Mouse (Mus musculus) bone marrow macrophage, adult 2 months (primary cell): ENCODE results near the gene Syt14.

ENCODE experiments used
- CTCF ChIP-seq: IDR thresholded peaks from 2 replicates; pipeline ENCODE4 v1.5.1; 2012; ENCODE audit warnings: low read depth, mild to moderate bottlenecking, low read length, moderate library complexity
- POLR2A ChIP-seq: IDR thresholded peaks from 2 replicates; pipeline ENCODE4 v1.6.1; 2012; ENCODE audit warnings: mild to moderate bottlenecking, low read depth, low read length, borderline replicate concordance

DNA sequence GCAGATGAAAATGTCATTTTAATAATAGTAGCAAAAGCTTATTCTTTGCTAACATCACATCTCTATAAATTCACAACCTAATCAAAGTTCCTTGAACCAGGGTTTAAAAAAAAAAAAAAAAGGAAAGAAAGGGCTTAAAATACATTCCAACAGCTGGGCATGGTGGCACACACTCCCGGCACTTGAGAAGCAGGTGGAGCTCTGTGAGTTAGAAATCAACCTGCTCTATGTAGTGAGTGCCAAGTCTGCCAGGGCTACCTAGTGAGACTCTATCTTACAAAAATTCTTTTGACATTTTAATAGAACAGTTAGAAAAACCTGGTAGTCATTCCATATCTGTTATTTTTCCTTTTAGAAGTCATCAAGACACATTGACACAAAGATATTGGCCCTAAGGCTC is 31.0 kb downstream of the Syt14 start:
- TF ChIP-seq CTCF = no peak
- no peak for TF ChIP-seq POLR2A
